Mouse (Mus musculus): ENCODE data around the gene Cd36. TPM values are rescaled to one million over a fixed set of nuclear protein-coding genes. Genes with fewer than 3 reads are reported as not detected.

The Cd36 gene
- polyA plus RNA-seq, 1 experiment from 2014 or later: 4.4 TPM

DNA sequence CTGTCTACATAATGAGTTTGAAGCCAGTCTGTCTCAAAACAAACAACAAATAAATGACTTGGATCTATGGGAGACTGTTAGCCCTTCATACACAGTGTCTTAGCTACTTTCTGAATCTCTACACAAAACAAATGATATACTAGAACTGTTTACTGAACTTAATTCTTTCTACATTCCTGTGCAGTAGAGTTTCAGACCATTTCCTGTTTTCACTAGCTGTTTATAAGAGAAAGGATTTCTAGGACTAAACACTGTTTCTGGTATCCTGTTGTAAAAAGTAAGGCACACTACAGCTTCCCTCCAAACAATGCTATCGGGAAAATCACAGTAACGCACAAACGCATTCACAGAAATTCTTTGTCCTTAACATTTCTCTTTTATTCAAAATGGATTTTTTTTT, 2.2 kb downstream of the Cd36 start:
- Histone ChIP-seq H3K9ac (no peak overlapping the region), H3K27ac (no peak overlapping the region), H3K4me3 (no peak overlapping the region), H3K4me2 (replicated peaks) (no peak overlapping the region), H3K4me1 (0 out of 2 replicates have a peak, but pooled peaks cover 2% of the 10 kb centered on the region), H3K27me3 (no peaks in the 10 kb centered on the region), H3K36me3 (no peaks in the 10 kb centered on the region), H3K9me3 (replicated peaks) (no peaks in the 10 kb centered on the region)
- 91% methylated on average over 3 of the region's 3 CpGs for WGBS
- no peak for ATAC-seq (ENCODE audit: low FRiP score)

- ATAC-seq (ENCODE audit: low FRiP score): no peak
- H3K27me3 ChIP-seq: no peaks in the 10 kb centered on the region
- H3K4me3 ChIP-seq: no peak overlapping the region
- H3K27ac ChIP-seq: no peak overlapping the region
- H3K36me3 ChIP-seq: no peaks in the 10 kb centered on the region
- H3K4me2 ChIP-seq (replicated peaks): no peak overlapping the region
- H3K4me1 ChIP-seq: no peaks in the 10 kb centered on the region
- no peak overlapping the region for H3K9ac ChIP-seq
- H3K9me3 ChIP-seq (replicated peaks): no peaks in the 10 kb centered on the region
- 79% methylated on average over 3 of the region's 3 CpGs for WGBS
These were observed 5.2 kb downstream of the Cd36 start for GRCm38 (mm10) chr5:17883357-17883875.

DNA sequence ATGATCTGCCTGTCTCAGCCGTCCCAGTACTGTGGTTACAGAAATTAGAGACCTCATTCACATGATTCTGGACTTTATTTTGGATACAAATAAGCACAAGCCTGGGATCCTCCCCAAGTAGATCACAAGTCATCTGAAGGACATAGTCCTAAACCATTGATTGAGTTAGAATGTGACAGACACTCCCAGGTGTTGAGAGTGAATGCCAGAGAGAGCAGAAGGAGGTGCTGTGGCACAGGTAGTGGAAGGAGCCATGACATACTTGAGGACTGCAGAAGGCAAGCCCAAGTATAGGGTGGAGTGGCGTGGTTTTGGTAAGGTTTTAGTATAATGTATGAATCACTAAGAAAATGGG, 7.1 kb downstream of the Cd36 start:
- no peaks in the 10 kb centered on the region for H3K4me1 ChIP-seq
- no peak for ATAC-seq (ENCODE audit: low FRiP score)
- H3K27ac ChIP-seq: no peak overlapping the region
- H3K4me3 ChIP-seq: no peak overlapping the region
- no peak overlapping the region for H3K9ac ChIP-seq
- H3K4me2 ChIP-seq (replicated peaks): no peak overlapping the region
- H3K36me3 ChIP-seq: no peaks in the 10 kb centered on the region
- H3K27me3 ChIP-seq: no peaks in the 10 kb centered on the region
- WGBS: 84% methylated on average over 2 of the region's 2 CpGs
- no peaks in the 10 kb centered on the region for H3K9me3 ChIP-seq (replicated peaks)

- Histone ChIP-seq H3K4me2 (replicated peaks) (no peak overlapping the region), H3K36me3 (no peaks in the 10 kb centered on the region), H3K9me3 (replicated peaks) (no peaks in the 10 kb centered on the region), H3K9ac (no peak overlapping the region), H3K4me3 (no peak overlapping the region), H3K4me1 (no peaks in the 10 kb centered on the region), H3K27ac (no peak overlapping the region), H3K27me3 (no peaks in the 10 kb centered on the region)
- 85% methylated on average over 4 of the region's 4 CpGs for WGBS
- ATAC-seq (ENCODE audit: low FRiP score): no peak
These were observed 7.6 kb downstream of the Cd36 start for GRCm38 (mm10) chr5:17880799-17881541.

DNA sequence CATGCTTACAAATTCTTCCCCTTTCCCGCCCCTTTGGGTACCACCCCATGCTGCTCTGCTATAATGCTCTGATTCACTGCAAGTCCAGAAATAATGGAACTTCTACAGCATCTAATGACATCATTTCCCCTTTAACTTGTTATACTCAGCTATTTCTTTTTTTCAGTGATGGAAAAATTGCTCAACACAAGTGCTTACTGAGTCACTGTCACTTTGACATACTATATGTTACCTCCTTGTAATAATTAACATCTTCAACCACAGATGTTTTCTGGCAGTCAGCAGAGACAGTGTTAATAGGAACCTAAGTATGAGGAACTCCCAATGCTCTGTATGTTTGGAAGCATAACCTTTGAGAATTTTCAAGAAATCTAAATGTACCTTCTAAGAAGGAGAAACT, 8.7 kb downstream of the Cd36 start:
- no peak overlapping the region for H3K4me2 ChIP-seq (replicated peaks)
- no peak overlapping the region for H3K4me3 ChIP-seq
- H3K27ac ChIP-seq: no peak overlapping the region
- H3K4me1 ChIP-seq: no peaks in the 10 kb centered on the region
- H3K9ac ChIP-seq: no peak overlapping the region
- ATAC-seq (ENCODE audit: low FRiP score): no peak
- no peaks in the 10 kb centered on the region for H3K9me3 ChIP-seq (replicated peaks)
- WGBS: 87% methylated on average over 1 of the region's 1 CpGs
- no peaks in the 10 kb centered on the region for H3K27me3 ChIP-seq
- no peaks in the 10 kb centered on the region for H3K36me3 ChIP-seq

GRCm38 (mm10) chr5:17877044-17877443, 11.6 kb downstream of the Cd36 start:
- 87% methylated on average over 7 of the region's 7 CpGs for WGBS
- no peaks in the 10 kb centered on the region for H3K36me3 ChIP-seq
- H3K9me3 ChIP-seq (replicated peaks): no peaks in the 10 kb centered on the region
- ATAC-seq (ENCODE audit: low FRiP score): no peak
- no peaks in the 10 kb centered on the region for H3K4me1 ChIP-seq
- H3K4me2 ChIP-seq (replicated peaks): no peak overlapping the region
- H3K27ac ChIP-seq: no peak overlapping the region
- no peak overlapping the region for H3K9ac ChIP-seq
- H3K27me3 ChIP-seq: no peaks in the 10 kb centered on the region
- no peak overlapping the region for H3K4me3 ChIP-seq

DNA sequence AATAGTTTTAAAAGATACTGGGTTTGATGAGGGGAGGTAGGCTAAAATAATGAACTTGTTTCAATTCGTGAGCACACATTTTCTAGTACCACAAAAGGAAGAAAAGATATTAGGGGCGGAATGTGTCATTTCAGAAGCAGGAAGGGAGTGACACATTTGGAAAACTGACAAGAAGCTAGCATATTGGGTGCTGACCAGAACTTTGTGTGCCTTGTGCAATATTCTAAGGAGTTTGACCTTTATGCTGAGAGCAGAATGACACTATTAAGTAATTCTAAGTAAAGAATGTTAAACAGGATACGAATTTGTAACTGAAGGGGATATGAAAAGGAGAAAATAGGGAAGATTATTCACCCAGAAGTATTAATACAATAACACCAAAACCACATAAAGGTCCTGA, 12.0 kb downstream of the Cd36 start:
- no peak overlapping the region for H3K27ac ChIP-seq
- H3K4me3 ChIP-seq: no peak overlapping the region
- no peak for ATAC-seq (ENCODE audit: low FRiP score)
- H3K4me2 ChIP-seq (replicated peaks): no peak overlapping the region
- no peak overlapping the region for H3K9ac ChIP-seq
- H3K9me3 ChIP-seq (replicated peaks): no peaks in the 10 kb centered on the region
- 85% methylated on average over 3 of the region's 3 CpGs for WGBS
- H3K36me3 ChIP-seq: no peaks in the 10 kb centered on the region
- no peaks in the 10 kb centered on the region for H3K27me3 ChIP-seq
- H3K4me1 ChIP-seq: no peaks in the 10 kb centered on the region

DNA sequence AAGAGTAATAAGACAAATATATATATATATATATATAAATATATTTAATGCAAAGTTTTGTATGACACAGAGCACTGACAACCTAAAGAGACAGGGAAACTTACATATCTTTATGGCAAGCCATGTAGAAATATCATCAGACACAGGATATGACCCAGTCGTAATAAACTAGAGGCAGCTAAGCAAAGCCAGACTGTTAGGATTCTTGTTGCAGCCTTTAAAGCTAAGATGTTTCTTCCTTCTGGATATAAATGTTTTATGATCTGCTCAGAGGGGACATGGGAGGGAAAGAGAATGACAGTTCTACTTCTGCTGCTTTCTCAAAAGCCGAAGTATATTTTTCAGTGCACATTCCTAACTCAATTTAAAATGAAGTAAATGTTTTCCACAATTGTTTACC, 14.3 kb downstream of the Cd36 start:
- no peaks in the 10 kb centered on the region for H3K9me3 ChIP-seq (replicated peaks)
- H3K27ac ChIP-seq: no peak overlapping the region
- H3K36me3 ChIP-seq: no peaks in the 10 kb centered on the region
- no peak overlapping the region for H3K9ac ChIP-seq
- no peak overlapping the region for H3K4me3 ChIP-seq
- H3K4me1 ChIP-seq: no peaks in the 10 kb centered on the region
- WGBS: 94% methylated on average over 2 of the region's 2 CpGs
- no peaks in the 10 kb centered on the region for H3K27me3 ChIP-seq
- H3K4me2 ChIP-seq (replicated peaks): no peak overlapping the region
- ATAC-seq (ENCODE audit: low FRiP score): no peak

GRCm38 (mm10) chr5:17865432-17865831, 23.2 kb downstream of the Cd36 start:
- H3K4me1 ChIP-seq: no peaks in the 10 kb centered on the region
- no peaks in the 10 kb centered on the region for H3K36me3 ChIP-seq
- no peak overlapping the region for H3K9ac ChIP-seq
- H3K27me3 ChIP-seq: no peaks in the 10 kb centered on the region
- no peak overlapping the region for H3K4me3 ChIP-seq
- no peak for ATAC-seq (ENCODE audit: low FRiP score)
- H3K27ac ChIP-seq: no peak overlapping the region
- H3K9me3 ChIP-seq (replicated peaks): no peaks in the 10 kb centered on the region
- no peak overlapping the region for H3K4me2 ChIP-seq (replicated peaks)

- Histone ChIP-seq H3K9me3 (replicated peaks) (no peaks in the 10 kb centered on the region), H3K27ac (no peak overlapping the region), H3K4me3 (no peak overlapping the region), H3K36me3 (no peaks in the 10 kb centered on the region), H3K9ac (no peak overlapping the region), H3K27me3 (no peaks in the 10 kb centered on the region), H3K4me2 (replicated peaks) (no peak overlapping the region), H3K4me1 (no peaks in the 10 kb centered on the region)
- 82% methylated on average over 2 of the region's 2 CpGs for WGBS
- no peak for ATAC-seq (ENCODE audit: low FRiP score)
These were observed 25.5 kb downstream of the Cd36 start for GRCm38 (mm10) chr5:17863085-17863484.

DNA sequence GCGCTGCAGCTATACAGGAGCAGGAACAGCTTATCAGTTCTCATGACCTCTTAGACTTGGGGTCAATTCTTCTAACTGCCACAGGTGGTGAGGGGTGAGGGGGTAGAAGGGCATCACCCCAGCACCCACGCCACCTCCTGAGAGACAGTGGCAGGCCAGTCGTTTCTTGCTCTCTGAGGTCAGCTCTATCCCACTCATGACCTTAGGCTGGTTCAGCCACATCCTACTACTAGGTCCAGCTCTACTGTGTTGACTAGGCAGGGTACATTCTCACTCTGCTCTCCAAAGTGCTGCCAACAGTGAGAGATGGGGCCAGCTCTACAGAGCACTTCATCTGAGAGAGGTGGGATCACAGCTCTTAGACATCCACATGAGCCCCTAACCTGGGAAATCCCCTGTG, 30.2 kb downstream of the Cd36 start:
- Histone ChIP-seq H3K4me3 (no peak overlapping the region), H3K4me2 (replicated peaks) (no peak overlapping the region), H3K36me3 (no peaks in the 10 kb centered on the region), H3K4me1 (no peaks in the 10 kb centered on the region), H3K9me3 (replicated peaks) (no peaks in the 10 kb centered on the region), H3K27me3 (no peaks in the 10 kb centered on the region), H3K27ac (no peak overlapping the region), H3K9ac (no peak overlapping the region)
- ATAC-seq (ENCODE audit: low FRiP score): no peak
- WGBS: 90% methylated on average over 3 of the region's 3 CpGs

DNA sequence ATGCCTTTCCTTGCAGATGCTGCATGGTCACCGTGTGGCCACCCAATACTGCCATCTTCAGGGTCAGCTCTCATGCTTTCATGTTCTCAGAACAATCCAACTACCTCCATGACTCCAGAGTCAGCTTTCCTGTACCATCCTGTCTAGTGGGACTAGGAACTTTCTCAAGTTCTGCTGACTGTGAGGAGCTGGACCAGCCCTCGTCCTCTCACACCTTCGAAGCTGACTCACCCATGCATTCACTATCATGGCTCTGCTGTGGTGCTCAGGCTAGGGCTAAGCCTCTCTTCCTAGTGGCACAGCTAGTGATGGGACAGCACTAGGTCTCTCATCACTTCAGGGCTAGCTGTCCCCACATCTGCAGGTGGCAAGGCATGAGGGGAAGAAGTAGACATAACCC, 30.7 kb downstream of the Cd36 start:
- H3K9ac ChIP-seq: no peak overlapping the region
- no peak overlapping the region for H3K4me2 ChIP-seq (replicated peaks)
- ATAC-seq (ENCODE audit: low FRiP score): no peak
- H3K9me3 ChIP-seq (replicated peaks): no peaks in the 10 kb centered on the region
- no peak overlapping the region for H3K4me3 ChIP-seq
- no peaks in the 10 kb centered on the region for H3K36me3 ChIP-seq
- H3K27me3 ChIP-seq: no peaks in the 10 kb centered on the region
- H3K4me1 ChIP-seq: no peaks in the 10 kb centered on the region
- no peak overlapping the region for H3K27ac ChIP-seq
- 92% methylated on average over 3 of the region's 3 CpGs for WGBS

DNA sequence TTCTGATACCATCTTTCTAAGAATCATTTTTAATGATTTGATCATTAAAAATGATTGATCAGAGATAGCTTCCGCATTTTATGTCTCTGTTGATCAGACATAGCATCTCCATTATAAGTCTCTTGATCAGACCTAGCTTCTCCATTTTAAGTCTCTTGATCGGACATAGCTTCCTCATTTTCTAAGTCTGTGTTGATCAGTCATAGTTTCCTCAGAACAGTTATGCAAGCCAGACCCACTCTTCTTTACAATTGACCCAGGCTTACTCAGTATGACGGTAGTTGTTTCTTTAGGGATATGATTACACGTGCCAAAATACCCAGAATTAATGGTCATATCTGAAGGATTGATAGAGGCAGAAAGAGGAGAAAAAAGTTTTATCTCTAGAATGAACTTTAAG, 31.3 kb downstream of the Cd36 start:
- H3K27ac ChIP-seq: no peak overlapping the region
- H3K4me1 ChIP-seq: no peaks in the 10 kb centered on the region
- no peak overlapping the region for H3K4me3 ChIP-seq
- no peaks in the 10 kb centered on the region for H3K36me3 ChIP-seq
- H3K9me3 ChIP-seq (replicated peaks): no peaks in the 10 kb centered on the region
- H3K27me3 ChIP-seq: no peaks in the 10 kb centered on the region
- 93% methylated on average over 4 of the region's 4 CpGs for WGBS
- H3K9ac ChIP-seq: no peak overlapping the region
- no peak for ATAC-seq (ENCODE audit: low FRiP score)
- no peak overlapping the region for H3K4me2 ChIP-seq (replicated peaks)
